Mouse (Mus musculus): Measurements from ENCODE around the gene Chadl. TPM values are rescaled to one million over a fixed set of nuclear protein-coding genes. Genes with fewer than 3 reads are reported as not detected.
A peak's percentile ranks its signal among the peaks of the same experiment; 100 is the strongest.

The Chadl gene
- total and polyA plus RNA-seq, 3 experiments = 1.6 to 2.8 (median 1.7) TPM

DNA sequence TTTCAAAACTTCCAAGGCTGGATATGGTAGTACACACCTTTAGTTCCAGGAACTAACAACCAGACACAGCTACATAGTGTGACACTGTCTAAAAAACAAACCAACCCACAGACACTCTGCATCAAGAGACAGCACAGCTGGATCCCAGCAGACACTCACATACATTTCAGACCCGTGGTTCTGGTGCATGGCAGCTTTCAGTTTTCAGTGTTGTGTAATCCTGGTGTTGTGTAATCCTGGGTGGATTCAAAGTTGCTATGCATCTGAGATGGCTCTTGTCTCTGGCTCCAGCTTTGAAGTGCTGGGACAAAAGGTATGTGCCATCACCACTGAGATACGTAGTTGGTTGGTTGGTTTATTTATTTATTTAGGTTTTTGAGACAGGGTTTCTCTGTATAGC lies 1.4 kb upstream of the Chadl start:
- no peak for TF ChIP-seq CTCF (IDR thresholded peaks at IDR 0.05)
- no peak for TF ChIP-seq POLR2A (IDR thresholded peaks at IDR 0.05; ENCODE audit: insufficient read depth, low read depth, low read length)
- no peak for TF ChIP-seq EP300 (IDR thresholded peaks at IDR 0.05; ENCODE audit: insufficient read depth, low read depth, low read length)
- Histone ChIP-seq H3K4me1 (ENCODE audit: control insufficient read depth, insufficient read depth, low read length) (no peaks in the 10 kb centered on the region; the same call in 1 of the 2 replicates), H3K27ac (no peak overlapping the region), H3K9ac (ENCODE audit: low read depth, low read length) (no peak overlapping the region), H3K27me3 (ENCODE audit: control insufficient read depth, insufficient read depth, low read length) (no peaks in the 10 kb centered on the region), H3K4me3 (no peak overlapping the region), H3K36me3 (ENCODE audit: control insufficient read depth, insufficient read depth, low read length) (no peaks in the 10 kb centered on the region), H3K79me2 (replicated peaks; ENCODE audit: control insufficient read depth, insufficient read depth, low read length) (no peaks in the 10 kb centered on the region)
- WGBS = 64% methylated on average over 2 of the region's 2 CpGs
- no peak for DNase-seq
- intact Hi-C loops (cut with DNase I) = no loop called here

DNA sequence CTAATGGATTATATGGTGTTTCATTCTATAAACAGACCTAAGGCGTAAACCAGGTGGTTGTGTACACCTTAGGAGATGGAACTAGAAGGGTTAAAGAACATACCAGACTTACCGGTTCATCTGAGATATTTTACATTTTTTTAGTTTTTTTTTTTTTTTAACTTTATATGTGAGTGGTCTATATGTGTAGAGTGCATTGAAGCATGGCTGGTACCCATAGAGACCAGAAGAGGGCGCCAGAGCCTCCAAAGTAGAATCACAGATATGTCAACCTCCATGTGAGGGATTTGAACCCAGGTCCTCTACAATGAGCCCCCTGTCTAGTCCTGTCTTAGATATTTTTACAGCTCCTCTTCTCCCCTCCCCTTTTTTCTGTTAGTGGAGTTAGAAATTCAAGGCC lies 760 bp upstream of the Chadl start:
- Histone ChIP-seq H3K79me2 (replicated peaks; ENCODE audit: control insufficient read depth, insufficient read depth, low read length) (no peaks in the 10 kb centered on the region), H3K27me3 (ENCODE audit: control insufficient read depth, insufficient read depth, low read length) (no peaks in the 10 kb centered on the region), H3K27ac (no peak overlapping the region), H3K4me3 (no peak overlapping the region), H3K4me1 (ENCODE audit: control insufficient read depth, insufficient read depth, low read length) (no peaks in the 10 kb centered on the region; the same call in 1 of the 2 replicates), H3K9ac (ENCODE audit: low read depth, low read length) (no peak overlapping the region), H3K36me3 (ENCODE audit: control insufficient read depth, insufficient read depth, low read length) (no peaks in the 10 kb centered on the region)
- TF ChIP-seq CTCF (IDR thresholded peaks at IDR 0.05) (peak; percentile 80), POLR2A (IDR thresholded peaks at IDR 0.05; ENCODE audit: insufficient read depth, low read depth, low read length) (no peak), EP300 (IDR thresholded peaks at IDR 0.05; ENCODE audit: insufficient read depth, low read depth, low read length) (no peak)
- 43% methylated on average over 3 of the region's 3 CpGs for WGBS
- intact Hi-C loops (cut with DNase I) = no loop called here
- no peak for DNase-seq

DNA sequence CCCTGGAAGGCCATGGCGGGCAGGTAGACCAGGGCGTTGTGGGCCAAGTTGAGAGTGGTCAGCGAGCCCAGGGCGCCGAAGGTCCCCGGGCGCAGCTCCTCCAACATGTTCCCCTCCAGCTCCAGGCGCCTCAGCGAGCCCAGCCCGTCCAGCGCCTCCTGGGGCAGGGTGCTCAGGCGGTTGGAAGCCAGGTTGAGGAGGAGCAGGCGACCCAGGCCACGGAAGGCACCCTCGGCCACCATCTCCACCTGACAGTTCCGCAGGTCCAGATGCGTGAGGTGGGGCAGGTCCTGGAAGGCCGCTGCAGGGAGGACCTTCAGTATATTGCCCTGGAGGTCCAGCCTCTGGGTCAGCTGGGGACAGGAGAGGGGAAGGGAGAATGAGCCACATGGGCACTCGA lies 2.2 kb downstream of the Chadl start:
- WGBS = 42% methylated on average over 19 of the region's 19 CpGs
- intact Hi-C loops (cut with DNase I) = no loop called here
- H3K27ac ChIP-seq = no peak overlapping the region
- no peaks in the 10 kb centered on the region; the same call in 1 of the 2 replicates for H3K4me1 ChIP-seq (ENCODE audit: control insufficient read depth, insufficient read depth, low read length)
- no peak for DNase-seq
- peak overlapping the region; percentile 86 for H3K9ac ChIP-seq (ENCODE audit: low read depth, low read length)
- H3K79me2 ChIP-seq (replicated peaks; ENCODE audit: control insufficient read depth, insufficient read depth, low read length) = no peaks in the 10 kb centered on the region
- no peaks in the 10 kb centered on the region for H3K36me3 ChIP-seq (ENCODE audit: control insufficient read depth, insufficient read depth, low read length)
- no peak for TF ChIP-seq CTCF (IDR thresholded peaks at IDR 0.05)
- TF ChIP-seq EP300 (IDR thresholded peaks at IDR 0.05; ENCODE audit: insufficient read depth, low read depth, low read length) = no peak
- no peak for TF ChIP-seq POLR2A (IDR thresholded peaks at IDR 0.05; ENCODE audit: insufficient read depth, low read depth, low read length)
- peak overlapping the region; percentile 63 for H3K4me3 ChIP-seq
- no peaks in the 10 kb centered on the region for H3K27me3 ChIP-seq (ENCODE audit: control insufficient read depth, insufficient read depth, low read length)

DNA sequence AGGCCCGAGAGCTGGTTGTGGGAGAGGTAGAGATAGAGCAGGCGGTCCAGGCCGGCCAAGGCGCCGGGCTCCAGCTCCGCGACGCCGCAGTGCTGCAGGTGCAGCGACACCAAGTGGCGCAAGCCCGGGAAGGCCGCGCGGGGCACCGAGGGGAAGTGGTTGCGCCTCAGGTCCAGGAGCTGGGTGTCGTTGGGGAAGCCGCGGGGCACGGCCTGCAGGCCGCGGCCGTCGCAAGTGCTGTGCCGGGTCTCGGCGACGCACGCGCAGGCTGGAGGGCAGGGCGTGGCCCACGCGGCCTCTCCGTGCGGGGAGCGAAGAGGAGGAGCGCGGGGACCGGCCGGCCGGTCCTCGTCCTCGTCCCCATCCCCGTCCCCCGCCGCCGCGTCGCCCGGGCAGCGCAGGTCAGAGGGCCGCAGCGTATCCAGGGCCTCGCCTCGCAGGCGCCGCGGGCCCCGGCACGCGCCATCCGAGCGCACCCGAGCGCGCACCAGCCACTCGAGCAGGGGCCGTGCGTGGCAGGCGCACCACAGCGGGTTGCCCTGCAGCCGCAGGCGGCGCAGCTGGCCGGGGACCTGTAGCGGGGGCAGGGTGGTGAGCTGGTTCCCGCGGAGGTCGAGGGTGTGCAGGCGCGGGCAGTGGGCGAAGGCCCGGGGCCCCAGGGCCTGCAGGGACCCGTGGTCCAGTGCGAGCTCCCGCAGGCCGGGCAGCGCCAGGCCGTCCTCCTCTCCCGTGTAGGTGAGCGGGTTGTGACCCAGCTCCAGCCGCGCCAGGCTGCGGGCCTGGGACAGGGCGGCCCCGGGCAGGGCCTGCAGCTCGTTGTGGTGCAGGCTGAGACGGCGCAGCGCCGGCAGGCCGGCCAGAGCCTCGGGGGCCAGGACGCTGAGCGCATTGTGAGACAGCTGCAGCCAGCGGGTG lies 2.9 kb downstream of the Chadl start:
- intact Hi-C loops (cut with DNase I) = no loop called here
- peak overlapping the region; percentile 86 for H3K9ac ChIP-seq (ENCODE audit: low read depth, low read length)

DNA sequence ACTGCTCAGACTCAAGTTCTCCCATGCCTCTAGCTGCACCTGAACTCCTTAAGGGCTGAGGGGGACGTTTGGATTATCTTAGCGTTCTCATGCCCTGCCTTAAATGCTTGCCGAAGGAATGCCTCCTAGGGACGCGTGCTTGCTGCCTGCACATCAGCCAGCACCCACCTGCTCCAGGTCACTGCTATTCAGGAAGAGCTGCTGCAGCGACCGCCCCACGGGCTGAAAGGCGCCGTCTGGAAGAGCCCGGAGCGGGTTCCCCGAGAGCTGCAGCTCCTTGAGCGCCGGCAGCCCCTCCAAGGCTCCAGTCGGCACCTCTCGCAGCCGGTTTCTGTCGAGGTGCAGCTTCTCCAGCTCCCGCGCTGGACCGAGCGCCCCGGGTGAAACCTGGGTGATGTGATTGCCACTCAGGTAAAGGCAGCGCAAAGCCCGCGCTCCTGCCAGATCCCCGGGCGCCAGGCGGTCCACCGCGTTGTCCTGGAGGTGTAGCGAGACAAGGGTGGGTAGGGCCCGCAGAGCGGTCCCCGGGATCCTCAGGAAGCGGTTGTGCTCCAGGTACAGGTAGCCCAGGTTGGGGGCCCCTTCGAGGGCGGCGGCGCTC lies 3.6 kb downstream of the Chadl start:
- H3K27ac ChIP-seq = no peak overlapping the region; the same call in 1 of the 2 replicates

More for the DNA sequence above, 2.9 kb downstream of the Chadl start:
- H3K27ac ChIP-seq = peak overlapping the region; percentile 47
- TF ChIP-seq POLR2A (IDR thresholded peaks at IDR 0.05; ENCODE audit: insufficient read depth, low read depth, low read length) (0 out of 2 replicates have a peak, but pooled peaks have one; percentile 28), EP300 (IDR thresholded peaks at IDR 0.05; ENCODE audit: insufficient read depth, low read depth, low read length) (0 out of 2 replicates have a peak, but pooled peaks have one; percentile 12), CTCF (IDR thresholded peaks at IDR 0.05) (peak; percentile 84)
- no peaks in the 10 kb centered on the region for H3K79me2 ChIP-seq (replicated peaks; ENCODE audit: control insufficient read depth, insufficient read depth, low read length)
- WGBS = 1% methylated on average over 107 of the region's 107 CpGs
- H3K4me3 ChIP-seq = peak overlapping the region; percentile 63
- H3K36me3 ChIP-seq (ENCODE audit: control insufficient read depth, insufficient read depth, low read length) = no peaks in the 10 kb centered on the region
- H3K4me1 ChIP-seq (ENCODE audit: control insufficient read depth, insufficient read depth, low read length) = no peaks in the 10 kb centered on the region; the same call in 1 of the 2 replicates
- H3K27me3 ChIP-seq (ENCODE audit: control insufficient read depth, insufficient read depth, low read length) = no peaks in the 10 kb centered on the region
- DNase-seq = peak; percentile 88 to 89

More for the DNA sequence above, 3.6 kb downstream of the Chadl start:
- no peak for TF ChIP-seq CTCF (IDR thresholded peaks at IDR 0.05)
- TF ChIP-seq POLR2A (IDR thresholded peaks at IDR 0.05; ENCODE audit: insufficient read depth, low read depth, low read length) = no peak
- no peak for TF ChIP-seq EP300 (IDR thresholded peaks at IDR 0.05; ENCODE audit: insufficient read depth, low read depth, low read length)
- no peaks in the 10 kb centered on the region; the same call in 1 of the 2 replicates for H3K4me1 ChIP-seq (ENCODE audit: control insufficient read depth, insufficient read depth, low read length)
- H3K27me3 ChIP-seq (ENCODE audit: control insufficient read depth, insufficient read depth, low read length) = no peaks in the 10 kb centered on the region
- H3K36me3 ChIP-seq (ENCODE audit: control insufficient read depth, insufficient read depth, low read length) = no peaks in the 10 kb centered on the region
- intact Hi-C loops (cut with DNase I) = no loop called here
- H3K79me2 ChIP-seq (replicated peaks; ENCODE audit: control insufficient read depth, insufficient read depth, low read length) = no peaks in the 10 kb centered on the region
- DNase-seq = no peak
- peak overlapping the region; percentile 86 for H3K9ac ChIP-seq (ENCODE audit: low read depth, low read length)
- peak overlapping the region; percentile 63 for H3K4me3 ChIP-seq
- WGBS = 7% methylated on average over 41 of the region's 41 CpGs

All from heart, adult 2 months (tissue).